Mouse (Mus musculus) embryonic facial prominence, embryonic 14.5 days (tissue): ENCODE measurements around the gene Zfp511. TPM values are rescaled to one million over a fixed set of nuclear protein-coding genes. Genes with fewer than 3 reads are reported as not detected.

Experiments
- ATAC-seq: fragments of 200-750 bp; cut with Nextera tagmentation; 2 replicates; pipeline ENCODE4 v1.8.0; 2017; ENCODE audit warnings: low read depth, moderate number of reproducible peaks, moderate TSS enrichment
- DNase-seq: peaks from one replicate; pipeline ENCODE4 v3.0.0-alpha.2; 2015; ENCODE audit warnings: low spot score
- H3K27ac ChIP-seq: fragments of 300-500 bp; sonication (generic); replicated peaks from 2 replicates; pipeline ENCODE4 v1.5.1; 2014; ENCODE audit warnings: low read depth, mild to moderate bottlenecking, low read length, moderate library complexity
- H3K27me3 ChIP-seq: fragments of 300-500 bp; sonication (generic); replicated peaks from 2 replicates; pipeline ENCODE4 v1.6.1; 2014; ENCODE audit warnings: low read length; ENCODE audit not compliant: control insufficient read depth, insufficient read depth
- H3K36me3 ChIP-seq: fragments of 300-500 bp; sonication (generic); 2 replicates; pipeline ENCODE4 v1.6.1; 2014; ENCODE audit warnings: low read length, mixed read lengths; ENCODE audit not compliant: control insufficient read depth, insufficient read depth
- H3K4me1 ChIP-seq: fragments of 300-500 bp; sonication (generic); 2 replicates; pipeline ENCODE4 v1.6.1; 2014; ENCODE audit warnings: antibody characterized with exemption, low read length; ENCODE audit not compliant: control insufficient read depth, insufficient read depth
- H3K4me2 ChIP-seq: fragments of 300-500 bp; sonication (generic); 2 replicates; pipeline ENCODE4 v1.6.1; 2014; ENCODE audit warnings: low read depth, mild to moderate bottlenecking, low read length, moderate library complexity, mixed read lengths
- H3K4me3 ChIP-seq: fragments of 300-500 bp; sonication (generic); 2 replicates; pipeline ENCODE4 v1.5.1; 2014; ENCODE audit warnings: low read depth, mild to moderate bottlenecking, low read length
- H3K9ac ChIP-seq: fragments of 300-500 bp; sonication (generic); 2 replicates; pipeline ENCODE4 v1.6.1; 2014; ENCODE audit warnings: low read depth, mild to moderate bottlenecking, low read length, moderate library complexity, mixed read lengths
- H3K9me3 ChIP-seq: fragments of 300-500 bp; sonication (generic); 2 replicates; pipeline ENCODE4 v1.6.1; 2016; ENCODE audit warnings: low read length; ENCODE audit not compliant: control insufficient read depth
- WGBS: fragments of 180-500 bp; shearing (Covaris S2); extraction: QIAGEN DNeasy Blood & Tissue Kit; methylation state at CpG from one replicate; pipeline ENCODE4 v1.1.7; 2014; 5-methylcytosine and 5-hydroxymethylcytosine counted together
- polyA plus RNA-seq: library from polyadenylated mRNA; unstranded; fragments of >200 nt; fragmentation: Nextera tagmentation; extraction: Ambion mirVana; gene quantifications from 2 replicates; pipeline ENCODE4 v1.2.1, GENCODE M21; 2014

The Zfp511 gene
- polyA plus RNA-seq: 31.1 and 31.4 TPM in 2 replicates

- peak within 1 kb of the TSS; percentile 94 for H3K27ac ChIP-seq
- H3K9me3 ChIP-seq: no peaks in the 10 kb centered on the region
- H3K4me3 ChIP-seq: peak within 1 kb of the TSS; percentile 82
- peak within 1 kb of the TSS; percentile 91 for H3K9ac ChIP-seq
- no peaks in the 10 kb centered on the region for H3K27me3 ChIP-seq
- 2% methylated on average over 40 of the region's 69 CpGs for WGBS
- peaks cover 34% of the 10 kb centered on the region for H3K36me3 ChIP-seq
- H3K4me2 ChIP-seq: peak within 1 kb of the TSS; percentile 80
- peaks cover 10% of the 10 kb centered on the region for H3K4me1 ChIP-seq
- peak; percentile 98 for DNase-seq
- peak; percentile 98 for ATAC-seq
These were observed at the start of gene Zfp511, which contains the start of gene Tubgcp2 for GRCm38 (mm10) chr7:140036281-140037170. TSS of gene Zfp511 (plus strand) at chr7:140036391. TSS of gene Tubgcp2 (minus strand) at chr7:140036669.

GRCm38 (mm10) chr7:139988272-139988671, 47.9 kb upstream of the Zfp511 start:
- WGBS: 85% methylated on average over 9 of the region's 9 CpGs
- H3K4me2 ChIP-seq: no peak overlapping the region
- no peak for ATAC-seq
- H3K36me3 ChIP-seq: 0 out of 2 replicates have a peak, but pooled peaks cover 5% of the 10 kb centered on the region
- H3K4me1 ChIP-seq: no peaks in the 10 kb centered on the region
- H3K27ac ChIP-seq: no peak overlapping the region
- no peak for DNase-seq
- H3K4me3 ChIP-seq: no peak overlapping the region
- no peaks in the 10 kb centered on the region for H3K27me3 ChIP-seq
- no peak overlapping the region for H3K9ac ChIP-seq
- H3K9me3 ChIP-seq: no peaks in the 10 kb centered on the region

GRCm38 (mm10) chr7:139990864-139991394, 45.3 kb upstream of the Zfp511 start:
- Histone ChIP-seq H3K36me3 (peaks cover 12% of the 10 kb centered on the region), H3K4me2 (no peak overlapping the region), H3K9ac (no peak overlapping the region), H3K27ac (no peak overlapping the region), H3K27me3 (no peaks in the 10 kb centered on the region), H3K4me3 (no peak overlapping the region), H3K9me3 (no peaks in the 10 kb centered on the region), H3K4me1 (no peaks in the 10 kb centered on the region)
- WGBS: 70% methylated on average over 8 of the region's 8 CpGs
- ATAC-seq: no peak
- DNase-seq: no peak

GRCm38 (mm10) chr7:139992406-139992805, 43.8 kb upstream of the Zfp511 start, which contains the start of gene Adam8:
TSS of gene Adam8 (minus strand) at chr7:139992562.
- ATAC-seq: peak; percentile 23; the same call in 1 of the 2 replicates

GRCm38 (mm10) chr7:139993532-139993931, 42.7 kb upstream of the Zfp511 start:
- peaks cover 33% of the 10 kb centered on the region for H3K36me3 ChIP-seq
- WGBS: 86% methylated on average over 6 of the region's 6 CpGs

More at GRCm38 (mm10) chr7:139992406-139992805, 43.8 kb upstream of the Zfp511 start, which contains the start of gene Adam8:
- H3K4me1 ChIP-seq: no peaks in the 10 kb centered on the region
- no peak within 1 kb of the TSS for H3K9ac ChIP-seq
- H3K4me2 ChIP-seq: no peak within 1 kb of the TSS
- H3K9me3 ChIP-seq: no peaks in the 10 kb centered on the region
- H3K27ac ChIP-seq: no peak within 1 kb of the TSS
- no peak for DNase-seq
- H3K4me3 ChIP-seq: no peak within 1 kb of the TSS
- H3K36me3 ChIP-seq: peaks cover 22% of the 10 kb centered on the region
- WGBS: 26% methylated on average over 7 of the region's 7 CpGs
- H3K27me3 ChIP-seq: no peaks in the 10 kb centered on the region

GRCm38 (mm10) chr7:139994202-139994601, 42.0 kb upstream of the Zfp511 start:
- Histone ChIP-seq H3K9ac (no peak overlapping the region), H3K27me3 (no peaks in the 10 kb centered on the region), H3K4me2 (no peak overlapping the region), H3K9me3 (no peaks in the 10 kb centered on the region), H3K27ac (no peak overlapping the region), H3K4me3 (no peak overlapping the region), H3K4me1 (no peaks in the 10 kb centered on the region), H3K36me3 (peaks cover 40% of the 10 kb centered on the region)
- 68% methylated on average over 4 of the region's 4 CpGs for whole genome bisulfite sequencing
- no peak for ATAC-seq
- DNase-seq: no peak

More at GRCm38 (mm10) chr7:139993532-139993931, 42.7 kb upstream of the Zfp511 start:
- ATAC-seq (peak; percentile 19; the same call in 1 of the 2 replicates), DNase-seq (no peak)
- Histone ChIP-seq H3K27me3 (no peaks in the 10 kb centered on the region), H3K9me3 (no peaks in the 10 kb centered on the region), H3K4me2 (no peak overlapping the region), H3K9ac (no peak overlapping the region), H3K4me3 (no peak overlapping the region), H3K27ac (no peak overlapping the region), H3K4me1 (no peaks in the 10 kb centered on the region)

GRCm38 (mm10) chr7:139994676-139995075, 41.5 kb upstream of the Zfp511 start:
- ATAC-seq: no peak
- Histone ChIP-seq H3K4me1 (no peaks in the 10 kb centered on the region), H3K9ac (no peak overlapping the region), H3K4me2 (no peak overlapping the region), H3K9me3 (no peaks in the 10 kb centered on the region), H3K27me3 (no peaks in the 10 kb centered on the region), H3K27ac (no peak overlapping the region), H3K4me3 (no peak overlapping the region), H3K36me3 (peaks cover 44% of the 10 kb centered on the region)
- WGBS: 33% methylated on average over 3 of the region's 3 CpGs
- DNase-seq: peak; percentile 77

- no peaks in the 10 kb centered on the region for H3K27me3 ChIP-seq
- H3K4me1 ChIP-seq: no peaks in the 10 kb centered on the region
- H3K27ac ChIP-seq: no peak overlapping the region
- no peak for ATAC-seq
- H3K9me3 ChIP-seq: no peaks in the 10 kb centered on the region
- DNase-seq: no peak
- H3K4me3 ChIP-seq: no peak overlapping the region
- H3K4me2 ChIP-seq: no peak overlapping the region
- H3K36me3 ChIP-seq: peaks cover 80% of the 10 kb centered on the region
- 93% methylated on average over 13 of the region's 13 CpGs for WGBS
- H3K9ac ChIP-seq: no peak overlapping the region
These were observed 37.4 kb upstream of the Zfp511 start for GRCm38 (mm10) chr7:139998691-139999350.
